Mouse (Mus musculus) liver, embryonic 15.5 days (tissue): ENCODE measurements around the gene Gfi1. TPM values are rescaled to one million over a fixed set of nuclear protein-coding genes. Genes with fewer than 3 reads are reported as not detected.
A peak's percentile ranks its signal among the peaks of the same experiment; 100 is the strongest.

Experiments used
- ATAC-seq: fragments of 200-750 bp; cut with Nextera tagmentation; 2 replicates; pipeline ENCODE4 v1.8.0; 2017; ENCODE audit warnings: moderate number of reproducible peaks, mild to moderate bottlenecking, moderate library complexity; ENCODE audit not compliant: insufficient read depth
- H3K27ac ChIP-seq: fragments of 300-500 bp; sonication (generic); replicated peaks from 2 replicates; pipeline ENCODE4 v1.5.1; 2015; ENCODE audit warnings: mild to moderate bottlenecking, inconsistent platforms
- H3K27me3 ChIP-seq: fragments of 300-500 bp; sonication (generic); 2 replicates; pipeline ENCODE4 v1.6.1; 2015; ENCODE audit warnings: mild to moderate bottlenecking, inconsistent platforms
- H3K36me3 ChIP-seq: fragments of 300-500 bp; sonication (generic); replicated peaks from 2 replicates; pipeline ENCODE4 v1.6.1; 2015; ENCODE audit warnings: moderate library complexity, mild to moderate bottlenecking, inconsistent platforms
- H3K4me1 ChIP-seq: fragments of 300-500 bp; sonication (generic); replicated peaks from 2 replicates; pipeline ENCODE4 v1.6.1; 2015; ENCODE audit warnings: inconsistent platforms
- H3K4me2 ChIP-seq: fragments of 300-500 bp; sonication (generic); 2 replicates; pipeline ENCODE4 v1.6.1; 2015; ENCODE audit warnings: moderate library complexity, mild to moderate bottlenecking, inconsistent platforms
- H3K4me3 ChIP-seq: fragments of 300-500 bp; sonication (generic); replicated peaks from 2 replicates; pipeline ENCODE4 v1.5.1; 2015; ENCODE audit warnings: mild to moderate bottlenecking, inconsistent platforms
- H3K9ac ChIP-seq: fragments of 300-500 bp; sonication (generic); 2 replicates; pipeline ENCODE4 v1.6.1; 2015; ENCODE audit warnings: moderate library complexity, mild to moderate bottlenecking, inconsistent platforms
- H3K9me3 ChIP-seq: fragments of 300-500 bp; sonication (generic); replicated peaks from 2 replicates; pipeline ENCODE4 v1.6.1; 2016; ENCODE audit warnings: inconsistent platforms
- WGBS: fragments of 180-500 bp; shearing (Covaris S2); methylation state at CpG from one replicate; pipeline ENCODE4 v1.1.7; 2015; ENCODE audit warnings: mixed read lengths; ENCODE audit not compliant: insufficient replicate concordance; 5-methylcytosine and 5-hydroxymethylcytosine counted together
- polyA plus RNA-seq: library from polyadenylated mRNA; unstranded; fragments of >200 nt; fragmentation: Nextera tagmentation; extraction: Ambion mirVana; gene quantifications from 2 replicates; pipeline ENCODE4 v1.2.1, GENCODE M21; 2015

The Gfi1 gene
- polyA plus RNA-seq, 1 experiment from 2014 or later: 1.6 TPM

- H3K9me3 ChIP-seq: no peaks in the 10 kb centered on the region
- 0 out of 2 replicates have a peak, but pooled peaks cover 4% of the 10 kb centered on the region for H3K27me3 ChIP-seq
- no peak overlapping the region for H3K27ac ChIP-seq
- H3K4me3 ChIP-seq: no peak overlapping the region
- H3K36me3 ChIP-seq: no peaks in the 10 kb centered on the region
- no peaks in the 10 kb centered on the region for H3K4me1 ChIP-seq
- 72% methylated on average over 9 of the region's 9 CpGs for WGBS
- no peak overlapping the region for H3K9ac ChIP-seq
- H3K4me2 ChIP-seq: no peak overlapping the region
- ATAC-seq: no peak
These were observed 24.2 kb downstream of the Gfi1 start for GRCm38 (mm10) chr5:107701658-107702057.

- 57% methylated on average over 10 of the region's 10 CpGs for WGBS
- Histone ChIP-seq H3K4me3 (no peak overlapping the region), H3K27me3 (0 out of 2 replicates have a peak, but pooled peaks cover 4% of the 10 kb centered on the region), H3K4me2 (no peak overlapping the region), H3K9me3 (no peaks in the 10 kb centered on the region), H3K4me1 (no peaks in the 10 kb centered on the region), H3K9ac (no peak overlapping the region), H3K27ac (no peak overlapping the region), H3K36me3 (no peaks in the 10 kb centered on the region)
- no peak for ATAC-seq
These were observed 25.0 kb downstream of the Gfi1 start for GRCm38 (mm10) chr5:107700873-107701272.

GRCm38 (mm10) chr5:107698888-107699287, 26.9 kb downstream of the Gfi1 start:
- Histone ChIP-seq H3K4me1 (no peaks in the 10 kb centered on the region), H3K36me3 (no peaks in the 10 kb centered on the region), H3K9me3 (no peaks in the 10 kb centered on the region), H3K4me2 (no peak overlapping the region), H3K4me3 (no peak overlapping the region), H3K9ac (no peak overlapping the region), H3K27me3 (0 out of 2 replicates have a peak, but pooled peaks cover 4% of the 10 kb centered on the region), H3K27ac (0 out of 2 replicates have a peak overlapping the region, but pooled peaks have one; percentile 19)
- 15% methylated on average over 8 of the region's 8 CpGs for WGBS
- no peak for ATAC-seq

GRCm38 (mm10) chr5:107695019-107695418, 30.8 kb downstream of the Gfi1 start:
- 60% methylated on average over 3 of the region's 3 CpGs for WGBS
- H3K9me3 ChIP-seq: no peaks in the 10 kb centered on the region

GRCm38 (mm10) chr5:107688499-107688866, 37.4 kb downstream of the Gfi1 start:
- peak; percentile 34; the same call in 1 of the 2 replicates for ATAC-seq
- Histone ChIP-seq H3K27ac (no peak overlapping the region), H3K9me3 (no peaks in the 10 kb centered on the region), H3K36me3 (no peaks in the 10 kb centered on the region), H3K4me1 (peaks cover 11% of the 10 kb centered on the region), H3K4me3 (peak overlapping the region; percentile 55), H3K27me3 (peaks cover 29% of the 10 kb centered on the region), H3K4me2 (peak overlapping the region; percentile 73), H3K9ac (no peak overlapping the region)
- 33% methylated on average over 9 of the region's 9 CpGs for WGBS

More at GRCm38 (mm10) chr5:107695019-107695418, 30.8 kb downstream of the Gfi1 start:
- Histone ChIP-seq H3K9ac (no peak overlapping the region), H3K27ac (no peak overlapping the region), H3K4me2 (no peak overlapping the region), H3K36me3 (no peaks in the 10 kb centered on the region), H3K4me3 (no peak overlapping the region), H3K4me1 (no peaks in the 10 kb centered on the region), H3K27me3 (peaks cover 5% of the 10 kb centered on the region; the same call in 1 of the 2 replicates)
- no peak for ATAC-seq

- ATAC-seq: peak; percentile 74
- Histone ChIP-seq H3K36me3 (no peaks in the 10 kb centered on the region), H3K27me3 (peaks cover 32% of the 10 kb centered on the region), H3K4me1 (peaks cover 11% of the 10 kb centered on the region), H3K9ac (no peak overlapping the region), H3K4me3 (peak overlapping the region; percentile 55), H3K27ac (no peak overlapping the region), H3K4me2 (peak overlapping the region; percentile 73), H3K9me3 (no peaks in the 10 kb centered on the region)
- WGBS: 13% methylated on average over 46 of the region's 46 CpGs
These were observed 38.0 kb downstream of the Gfi1 start for GRCm38 (mm10) chr5:107687592-107688498.

- no peak for ATAC-seq
- no peak overlapping the region for H3K4me2 ChIP-seq
- H3K4me3 ChIP-seq: no peak overlapping the region
- no peaks in the 10 kb centered on the region for H3K9me3 ChIP-seq
- H3K9ac ChIP-seq: no peak overlapping the region
- no peak overlapping the region for H3K27ac ChIP-seq
- peaks cover 36% of the 10 kb centered on the region for H3K27me3 ChIP-seq
- 78% methylated on average over 5 of the region's 5 CpGs for WGBS
- no peaks in the 10 kb centered on the region for H3K36me3 ChIP-seq
- peaks cover 11% of the 10 kb centered on the region for H3K4me1 ChIP-seq
These were observed 38.7 kb downstream of the Gfi1 start for GRCm38 (mm10) chr5:107687161-107687560.

- Histone ChIP-seq H3K4me3 (no peak overlapping the region), H3K27me3 (peaks cover 30% of the 10 kb centered on the region), H3K4me1 (peaks cover 11% of the 10 kb centered on the region), H3K27ac (no peak overlapping the region), H3K36me3 (no peaks in the 10 kb centered on the region), H3K9me3 (no peaks in the 10 kb centered on the region), H3K4me2 (no peak overlapping the region), H3K9ac (no peak overlapping the region)
- 43% methylated on average over 2 of the region's 2 CpGs for WGBS
- no peak for ATAC-seq
These were observed 41.5 kb downstream of the Gfi1 start for GRCm38 (mm10) chr5:107684380-107684779.

- Histone ChIP-seq H3K27me3 (0 out of 2 replicates have a peak, but pooled peaks cover 10% of the 10 kb centered on the region), H3K4me2 (no peak overlapping the region), H3K27ac (no peak overlapping the region), H3K4me3 (no peak overlapping the region), H3K36me3 (no peaks in the 10 kb centered on the region), H3K4me1 (no peaks in the 10 kb centered on the region), H3K9ac (no peak overlapping the region), H3K9me3 (no peaks in the 10 kb centered on the region)
- no peak for ATAC-seq
- WGBS: 47% methylated on average over 5 of the region's 5 CpGs
These were observed 44.5 kb downstream of the Gfi1 start for GRCm38 (mm10) chr5:107681300-107681699.

- no peaks in the 10 kb centered on the region for H3K36me3 ChIP-seq
- H3K4me2 ChIP-seq: no peak overlapping the region
- no peak overlapping the region for H3K9ac ChIP-seq
- no peaks in the 10 kb centered on the region for H3K4me1 ChIP-seq
- no peaks in the 10 kb centered on the region for H3K9me3 ChIP-seq
- ATAC-seq: no peak
- H3K27ac ChIP-seq: no peak overlapping the region
- H3K4me3 ChIP-seq: no peak overlapping the region
- 0 out of 2 replicates have a peak, but pooled peaks cover 10% of the 10 kb centered on the region for H3K27me3 ChIP-seq
- WGBS: 38% methylated on average over 5 of the region's 5 CpGs
These were observed 47.4 kb downstream of the Gfi1 start for GRCm38 (mm10) chr5:107678392-107678791.
